In genomic region chr9:99675714-99676113, GRCm38 (mm10) we compare ENCODE assay signal across 16 mouse cellular contexts.
DNase-seq lines count a peak whose midpoint lies in the region.
"Had no signal": no experiment of that assay in that cellular context is flagged by ENCODE, and none has a peak within 500 bp of the region (broad histone marks: within the 10 kb centered on the region; RNA-seq: fewer than 3 reads in every experiment).

No protein-coding gene starts in this region.

- peak; percentile 19 for DNase-seq in kidney, adult 11 months
- DNase-seq in kidney, postnatal 14 days, result no peak
- peak; percentile 19 for DNase-seq in kidney, adult 9 months
- DNase-seq in kidney, postnatal 4 days, result no peak
- peak; percentile 5 to 12 for DNase-seq in kidney, postnatal 36 days
- no peak for DNase-seq in kidney, adult 18-20 months
- DNase-seq: adrenal gland, adult 2 months; adrenal gland, postnatal 10 days; adrenal gland, postnatal 25 days; cerebellum, adult 11 months; cerebellum, adult 18-20 months; cerebellum, adult 8-10 months; cerebellum, adult 9-11 months; cerebellum, postnatal 14 days; cerebellum, postnatal 36 days; embryo, embryonic 11 days had no signal

Comparison
In these comparisons a context has a peak if more than half of its experiments do, and no peak if none do; other contexts are left out.
1. DNase-seq: peak in kidney, adult 11 months (single experiment), kidney, adult 9 months (single experiment) and kidney, postnatal 36 days (2 of 2); none in kidney, postnatal 14 days (single experiment), kidney, postnatal 4 days (0 of 2) and kidney, adult 18-20 months (single experiment).